21 mouse cellular contexts compared by ENCODE assay signal in the genomic region with DNA sequence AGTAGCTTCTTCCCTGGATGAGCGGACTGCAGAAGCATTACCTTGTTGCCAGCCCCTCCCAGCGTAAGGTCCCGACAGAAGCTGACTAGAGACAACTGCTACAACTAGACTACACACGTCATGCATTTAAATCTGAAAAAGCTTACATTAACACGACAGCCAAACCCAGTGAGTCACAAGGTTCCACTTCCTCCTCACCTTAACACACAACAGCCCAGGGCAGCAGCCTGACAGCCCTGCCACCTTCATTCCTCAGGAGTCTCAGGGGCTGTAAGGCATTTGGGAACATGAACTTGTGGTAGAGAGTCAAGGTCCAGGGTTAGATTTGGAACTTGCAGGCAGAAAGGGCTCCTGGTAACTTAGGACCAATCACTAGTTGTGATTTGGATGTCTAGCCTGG. TPM values are rescaled to one million over a fixed set of nuclear protein-coding genes. Genes with fewer than 3 reads are reported as not detected.
DNase-seq lines count a peak whose midpoint lies in the region; ATAC-seq and TF ChIP-seq lines count a peak whose summit lies in the region.
"Had no signal": no experiment of that assay in that cellular context is flagged by ENCODE, and none has a peak within 500 bp of the region (broad histone marks: within the 10 kb centered on the region; RNA-seq: fewer than 3 reads in every experiment).

No protein-coding gene starts in this region.

- in situ Hi-C loops in CH12.LX (cut with MboI; ENCODE audit: low pct_ligation_motif_present, low pct_unique_long_range_greater_than_20kb, low sequenced_read_pairs): no loop called here

- peak; percentile 62 for DNase-seq in A20 (ENCODE audit: low read depth, low spot score)
- peak; percentile 65 for DNase-seq in CH12.LX (ENCODE audit: extremely low read depth)
- DNase-seq in ovary, postnatal 14 days (ENCODE audit: low spot score): no peak
- DNase-seq in adipocyte (ENCODE audit: low spot score): no peak
- DNase-seq: adrenal gland, postnatal 25 days; cerebellum, adult 18-20 months; cerebellum, postnatal 25 days; gastrocnemius, postnatal 36 days; kidney, adult 11 months; layer of hippocampus, postnatal 36 days had no signal

- no peaks in the 10 kb centered on the region for H3K9me3 ChIP-seq in CH12.LX (replicated peaks; ENCODE audit: low read length)
- no peaks in the 10 kb centered on the region for H3K9me3 ChIP-seq in forebrain, embryonic 16.5 days (ENCODE audit: control insufficient read depth, low read length)
- H3K9me3 ChIP-seq: embryonic facial prominence, embryonic 15.5 days; limb, embryonic 13.5 days; lung, embryonic 15.5 days; midbrain, embryonic 15.5 days; stomach, embryonic 15.5 days had no signal

- H3K9ac ChIP-seq in CH12.LX (ENCODE audit: insufficient read depth, low read depth): no peak overlapping the region
- no peak overlapping the region for H3K9ac ChIP-seq in forebrain, embryonic 16.5 days (replicated peaks; ENCODE audit: low read depth, low read length)
- H3K9ac ChIP-seq: embryonic facial prominence, embryonic 15.5 days; limb, embryonic 13.5 days; liver, embryonic 14.5 days; lung, embryonic 15.5 days; midbrain, embryonic 15.5 days; stomach, embryonic 15.5 days had no signal

- TF ChIP-seq CTCF in CH12.LX (conservative IDR thresholded peaks at IDR 0.05 in 1 of 2, IDR thresholded peaks at IDR 0.05 in 1 of 2; ENCODE audit: low read depth in 2 of 2, low read length in 2 of 2): no peak
- no peak for TF ChIP-seq CTCF in bone marrow macrophage, adult 2 months (IDR thresholded peaks at IDR 0.05; ENCODE audit: low read depth, low read length)

- peaks cover 29 to 69% of the 10 kb centered on the region in 2 experiments for H3K36me3 ChIP-seq in CH12.LX (replicated peaks in 1 of 2; ENCODE audit: control insufficient read depth in 1 of 2, insufficient read depth in 1 of 2, low read length in 1 of 2)
- 0 out of 2 replicates have a peak, but pooled peaks cover 2% of the 10 kb centered on the region for H3K36me3 ChIP-seq in forebrain, embryonic 16.5 days (ENCODE audit: control insufficient read depth, insufficient read depth)

- peaks cover 21 to 56% of the 10 kb centered on the region in 2 experiments for H3K4me1 ChIP-seq in CH12.LX (ENCODE audit: control insufficient read depth in 1 of 2, insufficient read depth in 2 of 2)
- H3K4me1 ChIP-seq in bone marrow macrophage, adult 2 months (ENCODE audit: control insufficient read depth, insufficient read depth, low read length): peaks cover 19% of the 10 kb centered on the region
- H3K4me1 ChIP-seq in forebrain, embryonic 16.5 days (replicated peaks; ENCODE audit: control insufficient read depth, insufficient read depth, low read length): no peaks in the 10 kb centered on the region
- H3K4me1 ChIP-seq: embryonic facial prominence, embryonic 15.5 days; limb, embryonic 13.5 days; lung, embryonic 15.5 days; midbrain, embryonic 15.5 days; stomach, embryonic 15.5 days had no signal

- 90% methylated on average over 5 of the region's 5 CpGs for WGBS in forebrain, embryonic 16.5 days

- 0 out of 2 replicates have a peak, but pooled peaks have one; percentile 25 for TF ChIP-seq POLR2A in CH12.LX (IDR thresholded peaks at IDR 0.05; ENCODE audit: low read depth, low read length)
- no peak for TF ChIP-seq POLR2A in bone marrow macrophage, adult 2 months (IDR thresholded peaks at IDR 0.05; ENCODE audit: borderline replicate concordance, low read depth, low read length)

- ATAC-seq in monocyte, adult 5-6 weeks (replicated peaks; ENCODE audit: insufficient number of reproducible peaks, low FRiP score, low TSS enrichment, poor library complexity, severe bottlenecking): peak; percentile 72
- ATAC-seq in forebrain, embryonic 16.5 days: no peak
- ATAC-seq: hindbrain, embryonic 16.5 days; midbrain, embryonic 15.5 days had no signal

- peak overlapping the region; percentile 14; the same call in 1 of the 2 replicates for H3K4me2 ChIP-seq in CH12.LX (ENCODE audit: insufficient read depth, low read depth, poor library complexity, severe bottlenecking)
- no peak overlapping the region for H3K4me2 ChIP-seq in forebrain, embryonic 16.5 days (ENCODE audit: low read length)
- H3K4me2 ChIP-seq: embryonic facial prominence, embryonic 15.5 days; limb, embryonic 13.5 days; lung, embryonic 15.5 days; midbrain, embryonic 15.5 days; stomach, embryonic 15.5 days had no signal

- H3K27me3 ChIP-seq in CH12.LX (replicated peaks): no peaks in the 10 kb centered on the region
- no peaks in the 10 kb centered on the region for H3K27me3 ChIP-seq in forebrain, embryonic 16.5 days (replicated peaks; ENCODE audit: control insufficient read depth, insufficient read depth, low read length)
- H3K27me3 ChIP-seq: embryonic facial prominence, embryonic 15.5 days; limb, embryonic 13.5 days; lung, embryonic 15.5 days; midbrain, embryonic 15.5 days; stomach, embryonic 15.5 days had no signal

- peak overlapping the region; percentile 7; the same call in 1 of the 2 replicates for H3K27ac ChIP-seq in CH12.LX (ENCODE audit: insufficient read depth, low read depth)
- H3K27ac ChIP-seq in bone marrow macrophage, adult 2 months (ENCODE audit: insufficient read depth, low read depth, low read length): peak overlapping the region; percentile 68
- H3K27ac ChIP-seq in forebrain, embryonic 16.5 days (ENCODE audit: low read length): no peak overlapping the region
- H3K27ac ChIP-seq: embryonic facial prominence, embryonic 15.5 days; kidney, postnatal 0 days; limb, embryonic 13.5 days; liver, embryonic 14.5 days; lung, embryonic 15.5 days; midbrain, embryonic 15.5 days; stomach, embryonic 15.5 days had no signal

- H3K79me2 ChIP-seq in CH12.LX (replicated peaks; ENCODE audit: control insufficient read depth, extremely low read depth, insufficient read depth, poor library complexity, severe bottlenecking): no peaks in the 10 kb centered on the region

- peak; percentile 58 for TF ChIP-seq EP300 in CH12.LX (IDR thresholded peaks at IDR 0.05; ENCODE audit: low read length)

- dilution Hi-C loops in CH12.LX (cut with MboI; ENCODE audit: extremely low pct_ligation_motif_present, extremely low pct_unique_long_range_greater_than_20kb, low sequenced_read_pairs): no loop called here

- H3K4me3 ChIP-seq in CH12.LX (replicated peaks in 1 of 3; ENCODE audit: low read depth in 2 of 3, low read length in 2 of 3, poor library complexity in 1 of 3): no peak overlapping the region
- no peak overlapping the region for H3K4me3 ChIP-seq in bone marrow macrophage, adult 2 months (ENCODE audit: insufficient read depth, low read length)
- no peak overlapping the region for H3K4me3 ChIP-seq in forebrain, embryonic 16.5 days (replicated peaks; ENCODE audit: low read length)
- H3K4me3 ChIP-seq: embryonic facial prominence, embryonic 15.5 days; limb, embryonic 13.5 days; lung, embryonic 15.5 days; midbrain, embryonic 15.5 days; stomach, embryonic 15.5 days had no signal

- no peak for TF ChIP-seq RAD21 in CH12.LX (IDR thresholded peaks at IDR 0.05; ENCODE audit: low read depth, low read length)

TF ChIP-seq in CH12.LX, 34 proteins besides CTCF, POLR2A, EP300 and RAD21:
- TF ChIP-seq E2F4 (IDR thresholded peaks at IDR 0.05; ENCODE audit: insufficient replicate concordance, low read depth, low read length): no peak
- no peak for TF ChIP-seq NRF1 (IDR thresholded peaks at IDR 0.05; ENCODE audit: low read depth, low read length)
- TF ChIP-seq ZMIZ1 (IDR thresholded peaks at IDR 0.05; ENCODE audit: low read depth, low read length): no peak
- peak; percentile 34; the same call in 1 of the 2 replicates for TF ChIP-seq ETS1 (conservative IDR thresholded peaks at IDR 0.05; ENCODE audit: low read depth, low read length)
- TF ChIP-seq JUND (conservative IDR thresholded peaks at IDR 0.05; ENCODE audit: low read depth, low read length): no peak
- TF ChIP-seq POLR2AphosphoS2 (IDR thresholded peaks at IDR 0.05; ENCODE audit: low read depth, low read length): no peak
- TF ChIP-seq BHLHE40 (IDR thresholded peaks at IDR 0.05; ENCODE audit: low read depth, low read length): 0 out of 2 replicates have a peak, but pooled peaks have one; percentile 5
- TF ChIP-seq UBTF (IDR thresholded peaks at IDR 0.05; ENCODE audit: low read depth, low read length): no peak
- TF ChIP-seq ELF1 (IDR thresholded peaks at IDR 0.05; ENCODE audit: low read depth, low read length): peak; percentile 41; the same call in 1 of the 2 replicates
- 0 out of 2 replicates have a peak, but pooled peaks have one; percentile 31 for TF ChIP-seq IRF4 (IDR thresholded peaks at IDR 0.05; ENCODE audit: low read depth, low read length)
- TF ChIP-seq JUN (IDR thresholded peaks at IDR 0.05; ENCODE audit: insufficient read depth, low read depth, low read length): peak; percentile 38; the same call in 1 of the 2 replicates
- TF ChIP-seq SIN3A (IDR thresholded peaks at IDR 0.05; ENCODE audit: low read length): 0 out of 2 replicates have a peak, but pooled peaks have one; percentile 3
- no peak for TF ChIP-seq HCFC1 (IDR thresholded peaks at IDR 0.05; ENCODE audit: low read depth, low read length)

RNA-seq across cellular contexts. Expression of gene Trappc12, which starts 23.2 kb away (rescaled TPM):
- total RNA-seq in CH12.LX (2012; rRNA removed) (31.0 and 33.9 TPM in 2 replicates), CH12.LX (2014; rRNA removed) (28.7 and 28.9 TPM in 2 replicates)
- polyA plus RNA-seq in CH12.LX (2012; ENCODE audit: insufficient read length, low read depth): 20.9 and 26.7 TPM in 2 replicates
- 22.5 and 24.1 TPM in 2 replicates for polyA plus RNA-seq in bone marrow macrophage, adult 2 months (2012; ENCODE audit: insufficient read depth, insufficient read length, missing spikeins)
- total RNA-seq in monocyte, adult 5-6 weeks (2017): 31.9 to 49.2 TPM (median 37.4 TPM) in 3 replicates
- polyA plus RNA-seq in forebrain, embryonic 16.5 days (2015; fragmentation: Nextera tagmentation; extraction: Ambion mirVana): 47.0 and 50.0 TPM in 2 replicates

RNA-seq across cellular contexts. Expression of gene Eipr1, which starts 24.5 kb away (rescaled TPM):
- total RNA-seq in CH12.LX (2012; rRNA removed) (35.4 and 36.2 TPM in 2 replicates), CH12.LX (2014; rRNA removed) (32.4 and 34.4 TPM in 2 replicates)
- 33.3 and 38.6 TPM in 2 replicates for polyA plus RNA-seq in CH12.LX (2012; ENCODE audit: insufficient read length, low read depth)
- polyA plus RNA-seq in bone marrow macrophage, adult 2 months (2012; ENCODE audit: insufficient read depth, insufficient read length, missing spikeins): 12.9 and 18.3 TPM in 2 replicates
- total RNA-seq in monocyte, adult 5-6 weeks (2017): 16.4 to 40.7 TPM (median 25.3 TPM) in 3 replicates
- 75.9 and 79.3 TPM in 2 replicates for polyA plus RNA-seq in forebrain, embryonic 16.5 days (2015; fragmentation: Nextera tagmentation; extraction: Ambion mirVana)

RNA-seq across cellular contexts. Expression of gene Adi1, which starts 52.0 kb away (rescaled TPM):
- total RNA-seq in CH12.LX (2012; rRNA removed) (25.3 and 27.7 TPM in 2 replicates), CH12.LX (2014; rRNA removed) (32.3 and 37.5 TPM in 2 replicates)
- polyA plus RNA-seq in CH12.LX (2012; ENCODE audit: insufficient read length, low read depth): 58.3 and 74.6 TPM in 2 replicates
- polyA plus RNA-seq in bone marrow macrophage, adult 2 months (2012; ENCODE audit: insufficient read depth, insufficient read length, missing spikeins): 38.8 and 39.3 TPM in 2 replicates
- total RNA-seq in monocyte, adult 5-6 weeks (2017): 2.1 to 9.3 TPM (median 4.4 TPM) in 3 replicates
- 40.4 and 44.3 TPM in 2 replicates for polyA plus RNA-seq in forebrain, embryonic 16.5 days (2015; fragmentation: Nextera tagmentation; extraction: Ambion mirVana)

Comparison
In these comparisons a context has a peak if more than half of its experiments do, and no peak if none do; other contexts are left out.
1. DNase-seq: peak in A20 (single experiment) and CH12.LX (single experiment); none in ovary, postnatal 14 days (single experiment) and adipocyte (single experiment).